Mouse (Mus musculus) forebrain, postnatal 0 days (tissue): Measurements from ENCODE around the gene Aspa. TPM values are rescaled to one million over a fixed set of nuclear protein-coding genes. Genes with fewer than 3 reads are reported as not detected.

Experiments used
- ATAC-seq: fragments of 200-750 bp; cut with Nextera tagmentation; 2 replicates; pipeline ENCODE4 v1.8.0; 2017; ENCODE audit warnings: mild to moderate bottlenecking, moderate library complexity
- DNase-seq: peaks from one replicate; pipeline ENCODE4 v3.0.0-alpha.2; 2015
- H3K27ac ChIP-seq: fragments of 300-500 bp; sonication (generic); 2 replicates; pipeline ENCODE4 v1.5.1; 2014; ENCODE audit warnings: low read depth, mild to moderate bottlenecking, antibody characterized with exemption, low read length, moderate library complexity, mixed read lengths
- H3K27me3 ChIP-seq: fragments of 300-500 bp; sonication (generic); 2 replicates; pipeline ENCODE4 v1.6.1; 2014; ENCODE audit warnings: mild to moderate bottlenecking, low read length, mixed read lengths; ENCODE audit not compliant: insufficient read depth
- H3K36me3 ChIP-seq: fragments of 300-500 bp; sonication (generic); 2 replicates; pipeline ENCODE4 v1.6.1; 2014; ENCODE audit warnings: mild to moderate bottlenecking, moderate library complexity; ENCODE audit not compliant: insufficient read depth
- H3K4me1 ChIP-seq: fragments of 300-500 bp; sonication (generic); 2 replicates; pipeline ENCODE4 v1.6.1; 2014; ENCODE audit warnings: antibody characterized with exemption; ENCODE audit not compliant: insufficient read depth
- H3K4me2 ChIP-seq: fragments of 300-500 bp; sonication (generic); 2 replicates; pipeline ENCODE4 v1.6.1; 2014; ENCODE audit warnings: low read depth, mild to moderate bottlenecking, moderate library complexity
- H3K4me3 ChIP-seq: fragments of 300-500 bp; sonication (generic); 2 replicates; pipeline ENCODE4 v1.5.1; 2014; ENCODE audit warnings: low read depth, low read length, mixed read lengths
- H3K9ac ChIP-seq: fragments of 300-500 bp; sonication (generic); 2 replicates; pipeline ENCODE4 v1.6.1; 2014; ENCODE audit warnings: mild to moderate bottlenecking
- H3K9me3 ChIP-seq: fragments of 300-500 bp; sonication (generic); 2 replicates; pipeline ENCODE4 v1.6.1; 2016; ENCODE audit warnings: low read length
- CTCF ChIP-seq: sonication (generic); IDR thresholded peaks from 2 replicates; pipeline ENCODE4 v1.5.1; 2016; ENCODE audit warnings: antibody characterized with exemption, control low read depth, low read depth
- WGBS: fragments of 180-500 bp; shearing (Covaris S2); extraction: QIAGEN DNeasy Blood & Tissue Kit; methylation state at CpG from one replicate; pipeline ENCODE4 v1.1.7; 2014; 5-methylcytosine and 5-hydroxymethylcytosine counted together
- polyA plus RNA-seq: library from polyadenylated mRNA; unstranded; fragments of >200 nt; fragmentation: Nextera tagmentation; extraction: Ambion mirVana; gene quantifications from 2 replicates; pipeline ENCODE4 v1.2.1, GENCODE M21; 2015
- total RNA-seq: library from RNA; depleted of rRNA; stranded (reverse); fragments of >200 nt; gene quantifications from 2 replicates; pipeline ENCODE4 v1.2.3, GENCODE M21; 2014; rRNA removed

Gene Aspa
- total RNA-seq (3.5 and 4.3 TPM in 2 replicates), polyA plus RNA-seq (4.0 and 4.1 TPM in 2 replicates)

- Histone ChIP-seq H3K9me3 (no peaks in the 10 kb centered on the region), H3K9ac (no peak within 1 kb of the TSS), H3K36me3 (no peaks in the 10 kb centered on the region), H3K27ac (no peak within 1 kb of the TSS), H3K27me3 (no peaks in the 10 kb centered on the region), H3K4me1 (no peaks in the 10 kb centered on the region), H3K4me3 (no peak within 1 kb of the TSS), H3K4me2 (no peak within 1 kb of the TSS)
- DNase-seq, result no peak
- no peak for ATAC-seq
- no peak for TF ChIP-seq CTCF
- 81% methylated on average over 27 of the region's 27 CpGs for WGBS
Observed at GRCm38 (mm10) chr11:73329442-73329841, at the start of gene Aspa, which contains the start of the genes Gm49340 and Spata22. Gene Aspa, minus strand, starts transcription at chr11:73329596. Gene Gm49340, plus strand, starts transcription at chr11:73329741. Gene Spata22, plus strand, starts transcription at chr11:73329741.

GRCm38 (mm10) chr11:73370946-73371345 is 41.5 kb upstream of the Aspa start, which contains the start of gene Olfr376:
Gene Olfr376, plus strand, starts transcription at chr11:73371246.
- Histone ChIP-seq H3K4me3 (no peak within 1 kb of the TSS), H3K4me2 (no peak within 1 kb of the TSS), H3K9ac (no peak within 1 kb of the TSS), H3K36me3 (no peaks in the 10 kb centered on the region), H3K9me3 (no peaks in the 10 kb centered on the region), H3K4me1 (no peaks in the 10 kb centered on the region), H3K27me3 (no peaks in the 10 kb centered on the region), H3K27ac (no peak within 1 kb of the TSS)
- 94% methylated on average over 2 of the region's 2 CpGs for WGBS
- DNase-seq (no peak), ATAC-seq (no peak)
- TF ChIP-seq CTCF, result no peak

- no peak within 1 kb of the TSS for H3K27ac ChIP-seq
- no peaks in the 10 kb centered on the region for H3K4me1 ChIP-seq
- no peak for TF ChIP-seq CTCF
- no peaks in the 10 kb centered on the region for H3K36me3 ChIP-seq
- no peak within 1 kb of the TSS for H3K9ac ChIP-seq
- WGBS, result 47% methylated on average over 3 of the region's 3 CpGs
- ATAC-seq, result no peak
- H3K4me3 ChIP-seq, result no peak within 1 kb of the TSS
- no peak for DNase-seq
- H3K27me3 ChIP-seq, result no peaks in the 10 kb centered on the region
- no peaks in the 10 kb centered on the region for H3K9me3 ChIP-seq
- H3K4me2 ChIP-seq, result no peak within 1 kb of the TSS
Observed at GRCm38 (mm10) chr11:73350483-73350882, 21.1 kb upstream of the Aspa start, which contains the start of gene Olfr20. Gene Olfr20, plus strand, starts transcription at chr11:73350783.

GRCm38 (mm10) chr11:73336919-73337318 is 7.5 kb upstream of the Aspa start:
- Histone ChIP-seq H3K4me2 (no peak overlapping the region), H3K9ac (no peak overlapping the region), H3K27ac (no peak overlapping the region), H3K4me3 (no peak overlapping the region), H3K27me3 (no peaks in the 10 kb centered on the region), H3K36me3 (no peaks in the 10 kb centered on the region), H3K9me3 (no peaks in the 10 kb centered on the region), H3K4me1 (no peaks in the 10 kb centered on the region)
- no peak for TF ChIP-seq CTCF
- ATAC-seq, result no peak
- no peak for DNase-seq
- 72% methylated on average over 4 of the region's 4 CpGs for WGBS

GRCm38 (mm10) chr11:73333357-73333756 is 4.0 kb upstream of the Aspa start:
- TF ChIP-seq CTCF, result no peak
- 51% methylated on average over 2 of the region's 2 CpGs for WGBS
- Histone ChIP-seq H3K4me2 (no peak overlapping the region), H3K27ac (no peak overlapping the region), H3K4me3 (no peak overlapping the region), H3K4me1 (no peaks in the 10 kb centered on the region), H3K36me3 (no peaks in the 10 kb centered on the region), H3K9ac (no peak overlapping the region), H3K9me3 (no peaks in the 10 kb centered on the region), H3K27me3 (no peaks in the 10 kb centered on the region)
- ATAC-seq, result no peak
- DNase-seq, result no peak

- no peak overlapping the region for H3K4me2 ChIP-seq
- no peaks in the 10 kb centered on the region for H3K36me3 ChIP-seq
- no peak for TF ChIP-seq CTCF
- no peaks in the 10 kb centered on the region for H3K9me3 ChIP-seq
- WGBS, result 74% methylated on average over 4 of the region's 4 CpGs
- ATAC-seq (no peak), DNase-seq (no peak)
- H3K27ac ChIP-seq, result no peak overlapping the region
- H3K9ac ChIP-seq, result no peak overlapping the region
- H3K4me3 ChIP-seq, result no peak overlapping the region
- H3K4me1 ChIP-seq, result no peaks in the 10 kb centered on the region
- no peaks in the 10 kb centered on the region for H3K27me3 ChIP-seq
Observed at GRCm38 (mm10) chr11:73327361-73327760, 2.0 kb downstream of the Aspa start.

- no peaks in the 10 kb centered on the region for H3K4me1 ChIP-seq
- TF ChIP-seq CTCF, result no peak
- no peak overlapping the region for H3K27ac ChIP-seq
- H3K27me3 ChIP-seq, result no peaks in the 10 kb centered on the region
- H3K9ac ChIP-seq, result no peak overlapping the region
- no peak overlapping the region for H3K4me2 ChIP-seq
- H3K36me3 ChIP-seq, result no peaks in the 10 kb centered on the region
- H3K4me3 ChIP-seq, result no peak overlapping the region
- ATAC-seq, result no peak
- no peak for DNase-seq
- no peaks in the 10 kb centered on the region for H3K9me3 ChIP-seq
- 72% methylated on average over 12 of the region's 12 CpGs for WGBS
Observed at GRCm38 (mm10) chr11:73326485-73326886, 2.9 kb downstream of the Aspa start.
